Mouse (Mus musculus) CH12.LX (cell line): Measurements from ENCODE around the gene Laptm5.

Experiments used
- CTCF ChIP-seq, 2 experiments: IDR thresholded peaks in 1 of 2; conservative IDR thresholded peaks in 1 of 2; 2 replicates each; pipeline ENCODE4 v1.5.1; 2011 to 2012; ENCODE audit warnings: low read depth in 2 of 2, low read length in 2 of 2, improper control_type of control experiment in 1 of 2, inconsistent platforms in 1 of 2, mild to moderate bottlenecking in 1 of 2, moderate library complexity in 1 of 2
- E2F4 ChIP-seq: IDR thresholded peaks from 2 replicates; pipeline ENCODE4 v1.6.1; 2011; ENCODE audit warnings: low read depth, low read length, improper control_type of control experiment; ENCODE audit not compliant: insufficient replicate concordance
- NELFE ChIP-seq: IDR thresholded peaks from 2 replicates; pipeline ENCODE4 v1.6.1; 2011; ENCODE audit warnings: low read depth, low read length, improper control_type of control experiment
- POLR2A ChIP-seq: IDR thresholded peaks from 2 replicates; pipeline ENCODE4 v1.6.1; 2011; ENCODE audit warnings: low read depth, mild to moderate bottlenecking, improper control_type of control experiment, low read length
- RAD21 ChIP-seq: IDR thresholded peaks from 2 replicates; pipeline ENCODE4 v1.6.1; 2011; ENCODE audit warnings: low read depth, mild to moderate bottlenecking, low read length, improper control_type of control experiment, moderate library complexity
- USF1 ChIP-seq: IDR thresholded peaks from 2 replicates; pipeline ENCODE4 v1.6.1; 2014; ENCODE audit warnings: low read depth, mild to moderate bottlenecking, inconsistent platforms, low read length, improper control_type of control experiment

- no peak for TF ChIP-seq E2F4
- TF ChIP-seq CTCF (conservative IDR thresholded peaks at IDR 0.05 in 1 of 2, IDR thresholded peaks at IDR 0.05 in 1 of 2; ENCODE audit: low read depth in 2 of 2, low read length in 2 of 2): no peak
- TF ChIP-seq RAD21: no peak
- 0 out of 2 replicates have a peak, but pooled peaks have one; percentile 30 for TF ChIP-seq POLR2A
- TF ChIP-seq USF1: no peak
- TF ChIP-seq NELFE: no peak
Measured at GRCm38 (mm10) chr4:130920951-130921693, 8.2 kb downstream of the Laptm5 start.
